Comparison of ENCODE assay signal across 40 mouse cellular contexts in the genomic region with DNA sequence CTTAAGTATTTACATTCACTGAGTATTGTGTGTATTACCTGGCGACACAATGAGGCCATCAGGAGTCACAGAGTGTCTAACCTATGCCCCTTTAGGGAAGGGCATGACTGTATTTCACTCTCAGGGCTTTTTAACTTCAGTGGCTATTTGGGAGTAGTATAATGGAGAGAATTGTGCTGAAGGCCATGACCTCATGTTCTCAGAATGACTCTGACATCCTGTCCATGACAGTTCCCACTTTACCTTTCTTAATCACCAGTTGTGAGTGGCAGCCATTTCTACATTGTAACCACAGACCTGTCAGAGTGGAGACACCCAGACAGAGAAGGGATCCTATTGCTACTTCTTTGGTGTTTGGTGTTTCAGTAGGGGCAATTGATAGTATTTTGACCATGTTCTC. TPM values are rescaled to one million over a fixed set of nuclear protein-coding genes. Genes with fewer than 3 reads are reported as not detected.
"Had no signal": no experiment of that assay in that cellular context is flagged by ENCODE, and none has a peak within 500 bp of the region (broad histone marks: within the 10 kb centered on the region; RNA-seq: fewer than 3 reads in every experiment).

No protein-coding gene starts in this region.

RNA-seq across cellular contexts. Expression of a gene that starts 0.5 kb away (rescaled TPM):
- total RNA-seq: left cerebral cortex, adult 8-10 months; left cerebral cortex, postnatal 10 days; left cerebral cortex, postnatal 14 days; left cerebral cortex, postnatal 25 days; left cerebral cortex, postnatal 36 days; left cerebral cortex, postnatal 4 days; liver, adult 2 months; megakaryocyte progenitor cell, adult 5-6 weeks; megakaryocyte, adult 5-6 weeks; megakaryocyte-erythroid progenitor cell, adult 5-6 weeks; midbrain, postnatal 0 days; monocyte, adult 5-6 weeks had no signal
- polyA plus RNA-seq: limb, embryonic 10.5 days; limb, embryonic 11.5 days; limb, embryonic 12.5 days; limb, embryonic 13.5 days; limb, embryonic 14.5 days; limb, embryonic 15.5 days; liver, adult 2 months; liver, embryonic 11.5 days; liver, embryonic 12.5 days; liver, embryonic 13.5 days; liver, embryonic 14.5 days; liver, embryonic 15.5 days; liver, embryonic 16.5 days; liver, postnatal 0 days; lung, adult 2 months; lung, embryonic 14.5 days; lung, embryonic 15.5 days; lung, embryonic 16.5 days; lung, postnatal 0 days; macrophage; midbrain, embryonic 10.5 days; midbrain, embryonic 11.5 days; midbrain, embryonic 12.5 days; midbrain, embryonic 13.5 days; midbrain, embryonic 14.5 days; midbrain, embryonic 15.5 days; midbrain, embryonic 16.5 days; midbrain, postnatal 0 days; myocyte; neural tube, embryonic 11.5 days had no signal
